Mouse (Mus musculus): Measurements from ENCODE around the gene Bex2.
"Not testable (repeated sequence)": the region's sequence is repeated elsewhere in the genome, so short reads cannot be mapped to it uniquely, and the experiment has no call there.

Bex2 gene

DNA sequence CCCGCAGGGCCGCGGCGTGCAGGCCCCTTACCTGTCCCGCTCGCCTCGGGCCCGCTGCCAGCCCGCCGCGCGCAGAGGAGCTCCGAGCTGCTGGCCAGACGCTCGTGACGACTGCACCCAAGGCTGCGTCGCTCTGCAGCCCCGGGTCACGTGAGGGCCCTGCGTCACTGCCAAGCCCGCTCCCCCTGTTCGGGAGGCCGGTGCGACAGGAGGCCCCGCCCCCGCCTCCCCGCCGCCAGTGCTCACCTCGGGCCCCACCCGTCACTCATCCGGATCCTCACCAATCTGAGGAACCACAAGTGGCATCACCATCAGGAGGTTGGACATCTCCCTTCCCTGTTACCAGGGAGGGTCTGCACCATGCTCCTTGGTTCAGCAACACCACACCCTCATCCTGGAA lies at the start of gene Bex2:
Bex2 (minus strand) TSS at position 217 of the 400 bp plus-strand sequence.
- not testable (repeated sequence) for DNase-seq

DNA sequence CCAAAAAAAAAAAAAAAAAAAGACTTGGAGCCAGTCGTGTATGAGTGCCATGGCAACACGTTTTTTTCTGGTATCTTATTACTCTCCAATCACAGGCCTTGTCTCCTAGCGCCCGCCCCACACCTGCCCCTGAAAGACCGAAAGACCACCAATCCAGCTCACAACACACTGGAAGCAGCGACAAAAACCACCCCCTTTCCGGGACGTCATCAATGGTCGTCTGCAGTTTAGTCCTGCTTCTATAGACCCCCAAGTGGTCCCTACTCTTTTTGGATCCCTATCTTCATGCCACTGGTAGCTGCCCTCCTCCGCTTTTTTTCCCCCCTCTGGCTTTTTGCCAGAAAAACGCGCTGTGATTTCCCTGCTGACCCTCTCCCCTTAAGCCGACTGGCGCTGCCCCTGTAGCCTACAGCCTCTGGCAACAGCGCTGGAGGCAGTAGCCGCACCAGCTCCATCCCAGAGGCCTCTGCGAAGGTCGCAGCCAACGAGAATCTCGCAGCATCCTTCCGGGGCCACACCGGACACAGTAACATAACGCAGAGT lies 47.5 kb upstream of the Bex2 start:
- DNase-seq: no peak

DNA sequence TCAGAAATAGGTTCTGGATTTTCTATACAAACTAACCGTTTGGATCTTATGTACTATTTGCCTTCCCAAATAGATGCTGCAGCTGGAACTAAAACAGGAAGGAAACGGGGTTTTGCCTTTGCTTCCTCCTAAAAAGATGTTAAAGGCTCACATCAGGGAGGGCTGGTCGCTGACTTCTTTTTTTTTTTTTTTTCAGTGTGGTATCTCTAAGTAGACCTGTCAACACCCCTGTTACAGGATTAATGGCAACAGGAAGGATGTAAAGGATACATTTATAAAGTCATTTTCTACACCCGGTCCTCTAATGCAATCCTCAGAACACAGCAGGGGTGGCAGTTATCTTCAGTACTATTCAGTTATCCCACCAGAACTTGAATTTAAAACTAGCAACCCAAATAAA lies 47.0 kb upstream of the Bex2 start:
- DNase-seq: no peak

DNA sequence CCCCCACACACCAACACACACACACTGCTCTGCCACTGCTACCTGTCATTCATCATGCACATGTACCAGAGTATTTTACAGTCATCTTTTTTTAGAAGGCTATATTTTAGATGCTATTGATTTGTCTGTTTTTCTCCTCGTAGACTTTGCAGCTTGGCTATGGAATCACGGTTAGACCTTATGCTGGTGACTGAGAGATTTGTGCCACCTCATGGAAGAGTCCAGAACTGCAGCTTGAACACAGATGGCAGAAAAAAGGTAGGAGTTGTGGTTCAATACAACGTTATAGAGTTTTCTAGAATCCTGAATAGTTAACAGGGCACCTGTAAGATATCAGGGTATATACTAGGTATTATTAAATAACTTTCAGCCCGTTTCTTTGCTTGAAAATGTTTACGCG lies 39.9 kb upstream of the Bex2 start:
- DNase-seq: no peak

DNA sequence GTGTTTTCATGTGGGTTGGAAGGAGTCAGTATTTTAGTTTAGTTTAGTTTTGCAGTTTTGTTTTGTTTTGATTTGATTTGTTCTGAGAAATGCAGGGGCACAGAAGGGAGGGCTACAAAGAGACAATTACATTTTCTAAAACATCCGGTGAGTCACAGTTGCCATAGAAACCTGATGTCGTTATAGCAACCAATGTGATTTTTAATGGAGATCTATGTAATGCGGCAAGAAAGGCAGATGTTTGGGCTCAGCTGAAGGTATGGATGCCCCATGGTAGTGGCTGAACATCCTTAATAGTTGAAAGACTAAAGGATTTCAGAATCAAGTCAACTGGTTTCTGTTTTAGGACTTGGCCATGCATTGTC lies 36.7 kb upstream of the Bex2 start:
- no peak for DNase-seq

DNA sequence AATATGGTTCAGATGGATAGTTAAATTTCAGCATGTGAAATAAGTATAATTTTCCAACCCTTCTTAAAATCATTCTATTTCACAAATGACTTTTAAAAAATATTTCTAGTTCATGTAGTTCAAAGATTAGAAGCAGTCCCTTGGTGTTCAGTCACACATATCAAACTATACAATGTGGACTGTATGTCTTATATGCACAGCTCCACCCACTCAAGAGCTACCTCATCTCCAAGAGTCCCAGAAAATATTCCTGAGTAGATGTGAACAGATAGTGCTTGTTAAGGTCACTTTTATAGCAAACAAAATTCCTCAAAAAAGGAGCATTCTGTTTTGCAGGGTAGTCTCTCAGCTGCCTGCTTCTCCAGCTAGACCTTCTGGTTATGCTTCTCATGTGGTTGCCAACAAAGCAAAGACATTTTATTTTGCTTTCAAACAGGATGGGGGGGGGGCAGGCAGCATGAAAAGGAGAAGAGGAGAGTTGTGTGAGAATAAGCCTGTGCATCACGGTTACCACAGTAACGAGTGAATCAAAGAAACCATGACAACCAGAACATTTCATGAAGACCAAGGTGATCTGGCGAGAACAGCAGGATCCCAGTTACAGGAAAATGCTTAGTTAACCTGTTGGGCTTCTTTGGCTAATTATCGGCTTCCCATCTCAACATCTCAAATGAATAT lies 36.1 kb upstream of the Bex2 start:
- DNase-seq: no peak

DNA sequence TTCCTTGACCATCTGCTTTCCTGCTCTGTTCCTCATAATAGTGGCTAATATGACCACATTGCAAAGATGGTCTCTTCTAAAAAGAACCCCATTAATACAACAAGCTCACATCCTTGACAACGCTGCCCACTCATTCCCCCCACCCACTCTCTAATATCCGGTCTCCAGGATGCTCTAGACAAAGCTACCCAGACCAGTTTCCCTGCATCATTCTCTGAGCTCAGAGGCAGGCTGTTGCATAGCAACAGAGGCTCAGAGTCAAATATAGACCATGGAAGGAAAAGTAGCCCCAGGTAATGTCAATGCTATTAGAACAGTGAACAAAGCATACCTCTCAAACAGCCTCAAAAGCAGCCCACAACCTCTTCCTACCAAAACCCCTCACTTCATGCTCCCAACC lies 26.4 kb upstream of the Bex2 start:
- no peak for DNase-seq

DNA sequence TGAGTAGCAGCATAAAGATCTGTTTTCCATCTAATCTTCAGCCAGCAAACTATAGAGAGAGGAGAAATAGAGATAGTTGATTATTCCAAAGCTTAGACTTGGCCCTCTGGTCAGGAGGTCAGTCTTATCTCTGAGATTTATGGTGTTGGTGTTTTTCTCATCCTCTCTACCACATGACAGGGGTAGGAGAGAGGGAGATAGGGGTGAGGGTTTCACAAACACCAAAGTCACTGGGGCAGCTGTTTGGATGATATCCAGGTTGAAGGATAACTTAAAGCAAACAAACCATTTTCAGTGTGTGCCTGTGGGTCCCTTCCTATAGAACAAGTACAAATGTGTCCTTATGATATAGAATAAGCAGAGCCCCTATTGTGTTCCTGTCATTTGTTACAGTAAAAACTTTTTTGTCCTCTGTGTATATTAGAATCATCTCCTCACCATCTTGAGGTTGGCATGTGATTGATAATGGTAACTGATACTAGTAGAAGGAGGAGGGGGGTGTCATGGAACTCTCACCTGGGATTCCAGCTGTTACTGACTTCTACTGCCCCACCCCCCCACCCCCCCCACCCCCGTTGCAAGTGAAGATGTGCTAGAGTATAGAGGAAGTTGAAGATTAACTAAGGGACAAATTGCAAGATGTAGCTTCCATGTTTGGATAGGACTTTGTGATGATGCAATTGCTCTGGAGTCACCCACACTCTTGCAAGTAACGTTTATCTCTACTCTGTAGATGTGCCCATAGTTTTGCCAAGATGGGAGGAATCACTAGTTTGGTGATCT lies 24.7 kb upstream of the Bex2 start:
- DNase-seq: no peak

DNA sequence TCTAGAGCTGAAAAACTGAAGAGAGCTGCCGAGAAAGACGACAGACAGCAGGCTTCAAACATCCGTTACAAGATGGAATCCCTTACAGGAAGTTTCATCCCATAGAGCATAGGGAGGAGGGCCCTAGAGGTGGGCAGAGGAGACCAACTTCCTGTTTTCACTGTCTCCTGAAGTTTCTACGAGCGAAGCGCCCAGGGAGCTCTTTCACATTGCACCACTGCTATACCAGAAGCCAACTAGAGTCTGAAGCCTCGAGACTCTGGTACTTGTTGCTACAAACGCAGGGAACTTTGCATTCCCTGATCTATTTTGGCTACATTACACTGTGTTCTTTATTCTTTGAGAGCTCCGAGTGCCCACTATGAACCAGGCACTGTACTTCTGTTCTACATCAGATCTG lies 17.1 kb upstream of the Bex2 start, which contains the start of gene Nxf3:
Nxf3 (minus strand) TSS at position 101 of the 400 bp plus-strand sequence.
- DNase-seq: no peak

DNA sequence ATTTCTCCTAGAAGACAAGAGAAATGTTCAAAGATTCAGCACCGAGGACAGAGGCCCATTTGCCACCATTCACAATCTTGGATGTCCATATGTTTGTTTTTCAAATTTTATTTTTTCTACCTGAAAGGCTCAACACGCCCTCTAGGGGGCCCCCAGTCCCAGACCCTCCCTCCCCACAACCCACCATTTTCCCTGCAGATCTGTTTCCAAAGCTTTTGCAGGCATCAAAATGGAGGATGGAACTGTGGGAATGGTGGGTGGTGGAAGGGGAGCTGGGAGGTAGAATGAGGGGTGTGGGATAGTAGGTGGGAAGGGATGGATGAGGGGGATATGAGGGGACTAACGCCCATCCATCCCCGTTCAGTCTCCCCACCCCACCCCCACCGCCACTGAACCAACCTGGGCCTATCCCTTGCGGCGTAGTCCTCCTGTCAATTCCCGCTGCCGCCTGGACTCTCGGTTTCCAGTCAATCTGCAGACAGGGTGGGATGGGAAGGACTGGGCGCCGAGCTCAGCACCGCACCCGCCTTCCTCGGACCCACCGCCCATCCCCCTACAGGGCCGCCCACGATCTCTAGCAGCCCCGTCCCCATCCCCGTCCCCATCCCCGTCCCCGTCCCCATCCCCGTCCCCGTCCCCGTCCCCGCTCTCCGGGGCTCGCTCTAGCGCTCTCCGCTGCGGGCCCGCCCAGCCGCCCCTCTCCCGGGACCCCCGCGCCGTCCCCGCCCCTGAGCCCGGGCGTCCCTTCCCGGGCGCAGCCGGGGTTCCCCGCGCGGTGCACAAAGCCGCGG lies 640 bp downstream of the Bex2 start:
- not testable (repeated sequence) for DNase-seq

DNA sequence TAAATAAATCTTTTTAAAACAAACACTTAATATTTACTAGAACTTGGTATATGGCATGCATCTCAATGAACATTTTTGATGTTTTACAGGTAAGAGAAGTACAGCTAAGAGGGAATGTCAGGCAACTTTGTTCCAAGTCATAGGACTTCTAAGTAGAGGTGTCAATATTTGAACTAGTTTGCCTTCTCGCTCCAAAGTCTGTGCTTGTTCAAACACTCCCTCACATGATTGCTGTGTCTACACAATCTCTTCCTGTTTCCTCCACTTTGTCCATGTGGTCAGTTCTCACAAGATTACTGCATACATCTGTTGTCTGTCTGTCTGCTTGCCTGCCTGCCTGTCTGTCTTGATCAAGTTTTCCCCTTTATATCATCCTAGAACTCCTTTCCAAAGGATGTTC lies 7.3 kb downstream of the Bex2 start:
- DNase-seq: no peak

DNA sequence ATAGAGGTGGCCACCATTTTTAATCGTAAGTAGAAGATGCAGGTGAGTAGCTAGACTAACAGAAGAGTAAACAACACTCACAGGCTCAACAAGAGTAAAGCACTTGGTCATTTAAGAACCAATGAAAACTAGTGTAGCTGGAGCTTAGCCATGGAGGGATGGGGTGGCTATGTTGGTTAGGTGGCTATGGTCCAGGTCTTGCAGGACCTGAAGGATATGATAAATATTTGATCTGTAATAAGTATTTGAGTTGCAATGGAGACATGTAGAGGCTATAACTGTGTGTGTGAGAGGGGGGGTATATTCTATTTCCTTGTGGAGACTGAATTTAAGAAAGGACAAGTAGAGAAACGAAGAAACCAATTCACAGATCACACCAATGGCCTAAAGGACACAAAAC lies 16.8 kb downstream of the Bex2 start:
- no peak for DNase-seq

DNA sequence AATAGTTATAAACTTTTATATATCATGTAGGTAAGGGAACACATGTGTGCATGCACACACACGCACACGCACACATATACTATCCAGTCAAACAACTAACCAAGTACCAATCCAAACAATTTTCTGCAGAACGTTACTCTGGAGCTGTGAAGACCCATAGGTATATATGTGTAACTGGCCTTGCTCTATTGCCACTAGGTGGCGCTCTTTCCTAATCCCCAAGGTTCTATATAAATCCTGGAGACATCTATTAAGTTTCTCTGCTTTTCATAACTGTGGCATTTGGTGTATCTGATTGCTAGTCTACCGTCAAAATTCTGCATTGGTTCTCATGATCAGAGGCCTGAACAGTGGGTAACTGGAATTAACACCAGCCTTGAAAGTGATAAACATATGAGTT lies 20.5 kb downstream of the Bex2 start:
- DNase-seq: no peak

DNA sequence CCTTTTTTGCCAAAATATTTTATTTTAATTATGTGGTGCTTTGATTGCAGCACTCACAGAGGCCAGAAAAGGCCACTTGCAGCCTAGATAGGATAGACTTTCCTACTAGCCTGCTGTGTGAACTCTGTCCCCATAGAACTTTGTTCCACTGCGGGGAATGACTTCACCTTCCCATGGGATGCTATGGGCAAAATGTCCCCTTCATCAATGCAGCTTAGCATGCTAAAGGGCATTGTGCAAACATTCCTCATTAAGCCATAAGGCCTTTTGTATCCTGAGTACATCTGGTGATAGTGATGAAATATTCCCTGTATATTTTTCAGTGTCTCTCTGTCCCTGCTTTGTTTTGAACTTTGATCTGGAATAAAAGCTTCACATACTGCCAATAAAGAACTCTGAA lies 24.3 kb downstream of the Bex2 start:
- DNase-seq: no peak

DNA sequence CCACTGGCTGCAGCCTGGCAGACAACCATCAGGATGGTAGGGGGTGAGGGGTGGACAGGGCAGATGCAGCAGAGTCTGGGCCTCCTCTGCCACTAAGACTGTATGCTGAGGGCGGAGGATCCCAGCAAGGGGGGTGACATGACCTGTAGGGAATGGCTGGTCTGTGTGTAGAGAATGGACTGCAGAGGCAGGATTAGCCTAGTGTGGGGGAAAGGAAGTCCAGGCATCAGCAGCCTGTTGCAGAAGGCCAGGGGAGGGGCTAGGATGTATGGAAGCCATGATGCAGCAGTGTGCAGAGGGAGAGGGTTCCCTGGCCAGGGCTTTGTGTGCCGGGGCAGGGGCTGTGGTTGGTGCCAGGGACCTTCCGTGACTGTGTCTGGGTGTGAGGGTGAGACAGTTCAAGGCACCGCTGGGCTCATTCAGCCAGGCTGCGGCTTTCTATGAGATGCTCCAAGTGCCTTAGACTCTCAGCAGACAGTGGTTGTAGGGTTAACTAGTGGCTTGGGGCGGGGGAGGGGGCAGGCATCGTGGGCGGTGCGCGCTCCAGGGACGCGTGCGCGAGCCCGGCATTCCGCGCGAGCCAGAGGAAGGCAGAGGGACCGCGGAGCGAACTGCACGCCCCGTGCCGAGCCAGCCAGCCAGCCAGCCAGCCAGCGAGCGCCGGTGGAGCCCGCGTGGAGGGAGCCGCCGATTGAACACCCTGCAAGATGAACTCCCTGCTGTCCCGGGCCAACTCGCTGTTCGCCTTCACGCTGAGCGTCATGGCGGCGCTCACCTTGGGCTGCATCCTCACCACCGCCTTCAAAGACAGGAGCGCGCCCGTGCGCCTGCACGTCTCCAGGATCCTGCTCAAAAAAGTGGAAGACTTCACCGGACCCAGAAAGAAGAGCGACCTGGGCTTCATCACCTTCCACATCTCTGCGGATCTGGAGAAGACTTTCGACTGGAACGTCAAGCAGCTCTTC lies 35.0 kb downstream of the Bex2 start, which contains the start of gene Arxes1:
Arxes1 (plus strand) TSS at position 569 of the 965 bp plus-strand sequence.
- DNase-seq: not testable (repeated sequence)

DNA sequence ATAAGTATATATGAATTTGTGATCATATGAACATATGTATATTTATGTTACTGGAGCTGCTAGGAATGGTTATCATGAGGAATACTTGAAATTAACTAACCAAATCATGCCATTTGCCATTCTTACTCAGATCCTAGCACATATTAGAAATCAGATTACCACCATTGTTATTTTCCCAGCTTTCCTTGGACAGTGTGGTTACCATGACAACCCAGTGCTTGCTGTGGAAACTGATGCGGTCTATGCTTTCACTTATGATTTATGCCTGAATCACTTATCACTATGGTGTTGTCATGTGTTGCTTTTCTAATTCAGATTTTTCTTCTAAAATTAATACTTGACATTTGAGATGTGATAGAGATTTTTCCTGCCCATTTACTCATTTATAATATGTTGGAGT lies 37.7 kb downstream of the Bex2 start:
- DNase-seq: no peak

All from heart, adult 11 months (tissue).